Mouse (Mus musculus) forebrain, postnatal 0 days (tissue): Measurements from ENCODE around the gene Cd82. TPM values are rescaled to one million over a fixed set of nuclear protein-coding genes. Genes with fewer than 3 reads are reported as not detected.
A peak's percentile ranks its signal among the peaks of the same experiment; 100 is the strongest.

Experiments used
- ATAC-seq: fragments of 200-750 bp; cut with Nextera tagmentation; 2 replicates; pipeline ENCODE4 v1.8.0; 2017; ENCODE audit warnings: mild to moderate bottlenecking, moderate library complexity
- DNase-seq: peaks from one replicate; pipeline ENCODE4 v3.0.0-alpha.2; 2015
- H3K27ac ChIP-seq: fragments of 300-500 bp; sonication (generic); 2 replicates; pipeline ENCODE4 v1.5.1; 2014; ENCODE audit warnings: low read depth, mild to moderate bottlenecking, antibody characterized with exemption, low read length, moderate library complexity, mixed read lengths
- H3K27me3 ChIP-seq: fragments of 300-500 bp; sonication (generic); 2 replicates; pipeline ENCODE4 v1.6.1; 2014; ENCODE audit warnings: mild to moderate bottlenecking, low read length, mixed read lengths; ENCODE audit not compliant: insufficient read depth
- H3K36me3 ChIP-seq: fragments of 300-500 bp; sonication (generic); 2 replicates; pipeline ENCODE4 v1.6.1; 2014; ENCODE audit warnings: mild to moderate bottlenecking, moderate library complexity; ENCODE audit not compliant: insufficient read depth
- H3K4me1 ChIP-seq: fragments of 300-500 bp; sonication (generic); 2 replicates; pipeline ENCODE4 v1.6.1; 2014; ENCODE audit warnings: antibody characterized with exemption; ENCODE audit not compliant: insufficient read depth
- H3K4me2 ChIP-seq: fragments of 300-500 bp; sonication (generic); 2 replicates; pipeline ENCODE4 v1.6.1; 2014; ENCODE audit warnings: low read depth, mild to moderate bottlenecking, moderate library complexity
- H3K4me3 ChIP-seq: fragments of 300-500 bp; sonication (generic); 2 replicates; pipeline ENCODE4 v1.5.1; 2014; ENCODE audit warnings: low read depth, low read length, mixed read lengths
- H3K9ac ChIP-seq: fragments of 300-500 bp; sonication (generic); 2 replicates; pipeline ENCODE4 v1.6.1; 2014; ENCODE audit warnings: mild to moderate bottlenecking
- H3K9me3 ChIP-seq: fragments of 300-500 bp; sonication (generic); 2 replicates; pipeline ENCODE4 v1.6.1; 2016; ENCODE audit warnings: low read length
- CTCF ChIP-seq: sonication (generic); IDR thresholded peaks from 2 replicates; pipeline ENCODE4 v1.5.1; 2016; ENCODE audit warnings: antibody characterized with exemption, control low read depth, low read depth
- WGBS: fragments of 180-500 bp; shearing (Covaris S2); extraction: QIAGEN DNeasy Blood & Tissue Kit; methylation state at CpG from one replicate; pipeline ENCODE4 v1.1.7; 2014; 5-methylcytosine and 5-hydroxymethylcytosine counted together
- polyA plus RNA-seq: library from polyadenylated mRNA; unstranded; fragments of >200 nt; fragmentation: Nextera tagmentation; extraction: Ambion mirVana; gene quantifications from 2 replicates; pipeline ENCODE4 v1.2.1, GENCODE M21; 2015
- total RNA-seq: library from RNA; depleted of rRNA; stranded (reverse); fragments of >200 nt; gene quantifications from 2 replicates; pipeline ENCODE4 v1.2.3, GENCODE M21; 2014

Cd82 gene
- total and polyA plus RNA-seq, 2 experiments from 2014 or later: 9.7 to 20.7 TPM

- no peak overlapping the region for H3K4me3 ChIP-seq
- no peaks in the 10 kb centered on the region for H3K9me3 ChIP-seq
- H3K9ac ChIP-seq: no peak overlapping the region
- no peak overlapping the region for H3K4me2 ChIP-seq
- ATAC-seq: peak; percentile 72
- no peaks in the 10 kb centered on the region for H3K27me3 ChIP-seq
- H3K27ac ChIP-seq: no peak overlapping the region
- peaks cover 10% of the 10 kb centered on the region for H3K4me1 ChIP-seq
- no peaks in the 10 kb centered on the region for H3K36me3 ChIP-seq
- 9% methylated on average over 6 of the region's 6 CpGs for WGBS
- no peak for DNase-seq
- no peak for TF ChIP-seq CTCF
Observed at GRCm38 (mm10) chr2:93391198-93391597, 71.7 kb downstream of the Cd82 start.

GRCm38 (mm10) chr2:93390170-93390926 lies 72.6 kb downstream of the Cd82 start:
- no peak overlapping the region for H3K27ac ChIP-seq
- WGBS: 20% methylated on average over 11 of the region's 11 CpGs

GRCm38 (mm10) chr2:93386958-93387357 lies 76.0 kb downstream of the Cd82 start:
- no peaks in the 10 kb centered on the region for H3K9me3 ChIP-seq
- H3K36me3 ChIP-seq: no peaks in the 10 kb centered on the region
- peaks cover 16% of the 10 kb centered on the region for H3K4me1 ChIP-seq
- DNase-seq (no peak), ATAC-seq (no peak)
- no peak overlapping the region for H3K27ac ChIP-seq
- WGBS: 38% methylated on average over 4 of the region's 4 CpGs
- no peak overlapping the region for H3K9ac ChIP-seq
- H3K4me3 ChIP-seq: no peak overlapping the region
- H3K4me2 ChIP-seq: no peak overlapping the region
- TF ChIP-seq CTCF: no peak
- no peaks in the 10 kb centered on the region for H3K27me3 ChIP-seq

More at GRCm38 (mm10) chr2:93390170-93390926, 72.6 kb downstream of the Cd82 start:
- Histone ChIP-seq H3K9ac (no peak overlapping the region), H3K4me1 (peaks cover 10% of the 10 kb centered on the region), H3K4me3 (no peak overlapping the region), H3K9me3 (no peaks in the 10 kb centered on the region), H3K27me3 (no peaks in the 10 kb centered on the region), H3K4me2 (no peak overlapping the region), H3K36me3 (no peaks in the 10 kb centered on the region)
- DNase-seq (no peak), ATAC-seq (peak; percentile 37)
- TF ChIP-seq CTCF: no peak

GRCm38 (mm10) chr2:93383831-93384230 lies 79.1 kb downstream of the Cd82 start:
- H3K4me3 ChIP-seq: no peak overlapping the region
- H3K36me3 ChIP-seq: no peaks in the 10 kb centered on the region
- H3K9me3 ChIP-seq: no peaks in the 10 kb centered on the region
- H3K27me3 ChIP-seq: no peaks in the 10 kb centered on the region
- no peak overlapping the region for H3K9ac ChIP-seq
- DNase-seq: peak; percentile 76
- peaks cover 6% of the 10 kb centered on the region; the same call in 1 of the 2 replicates for H3K4me1 ChIP-seq
- 38% methylated on average over 5 of the region's 5 CpGs for WGBS
- peak overlapping the region; percentile 66; the same call in 1 of the 2 replicates for H3K27ac ChIP-seq
- peak; percentile 28; the same call in 1 of the 2 replicates for TF ChIP-seq CTCF
- peak; percentile 90 for ATAC-seq
- no peak overlapping the region for H3K4me2 ChIP-seq

- Histone ChIP-seq H3K27me3 (no peaks in the 10 kb centered on the region), H3K36me3 (no peaks in the 10 kb centered on the region)
- 30% methylated on average over 2 of the region's 2 CpGs for WGBS
Observed at GRCm38 (mm10) chr2:93380680-93381089, 82.3 kb downstream of the Cd82 start.

GRCm38 (mm10) chr2:93377797-93378196 lies 85.1 kb downstream of the Cd82 start:
- Histone ChIP-seq H3K9ac (no peak overlapping the region), H3K4me3 (no peak overlapping the region), H3K4me2 (peak overlapping the region; percentile 28; the same call in 1 of the 2 replicates), H3K27me3 (no peaks in the 10 kb centered on the region), H3K27ac (peak overlapping the region; percentile 54), H3K4me1 (peaks cover 5% of the 10 kb centered on the region; the same call in 1 of the 2 replicates), H3K9me3 (no peaks in the 10 kb centered on the region), H3K36me3 (no peaks in the 10 kb centered on the region)
- no peak for TF ChIP-seq CTCF
- ATAC-seq (peak; percentile 54), DNase-seq (peak; percentile 57)
- 37% methylated on average over 15 of the region's 15 CpGs for WGBS

More at GRCm38 (mm10) chr2:93380680-93381089, 82.3 kb downstream of the Cd82 start:
- Histone ChIP-seq H3K4me2 (no peak overlapping the region), H3K9me3 (no peaks in the 10 kb centered on the region), H3K27ac (no peak overlapping the region), H3K4me3 (no peak overlapping the region), H3K9ac (no peak overlapping the region), H3K4me1 (peaks cover 11% of the 10 kb centered on the region; the same call in 1 of the 2 replicates)
- TF ChIP-seq CTCF: no peak
- ATAC-seq (no peak), DNase-seq (no peak)

GRCm38 (mm10) chr2:93377157-93377556 lies 85.8 kb downstream of the Cd82 start:
- Histone ChIP-seq H3K9me3 (no peaks in the 10 kb centered on the region), H3K4me2 (no peak overlapping the region), H3K4me3 (no peak overlapping the region), H3K36me3 (no peaks in the 10 kb centered on the region), H3K4me1 (peaks cover 5% of the 10 kb centered on the region; the same call in 1 of the 2 replicates), H3K27ac (peak overlapping the region; percentile 54), H3K27me3 (no peaks in the 10 kb centered on the region), H3K9ac (no peak overlapping the region)
- ATAC-seq: no peak
- 99% methylated on average over 3 of the region's 3 CpGs for WGBS
- no peak for TF ChIP-seq CTCF
- DNase-seq: no peak
